Comparison of ENCODE assay signal across 10 mouse cellular contexts in genomic region chr6:38081727-38082341, GRCm38 (mm10). TPM values are rescaled to one million over a fixed set of nuclear protein-coding genes. Genes with fewer than 3 reads are reported as not detected.
A peak's percentile ranks its signal among the peaks of the same experiment; 100 is the strongest.
DNase-seq lines count a peak whose midpoint lies in the region; ATAC-seq and TF ChIP-seq lines count a peak whose summit lies in the region.
"Had no signal": no experiment of that assay in that cellular context is flagged by ENCODE, and none has a peak within 500 bp of the region (broad histone marks: within the 10 kb centered on the region; RNA-seq: fewer than 3 reads in every experiment).

No protein-coding gene starts in this region.

- H3K9ac ChIP-seq in liver, embryonic 13.5 days, result no peak overlapping the region
- H3K9ac ChIP-seq in liver, embryonic 12.5 days, result no peak overlapping the region
- no peak overlapping the region for H3K9ac ChIP-seq in heart, embryonic 15.5 days
- no peak overlapping the region for H3K9ac ChIP-seq in limb, embryonic 14.5 days (ENCODE audit: low read depth, low read length, severe bottlenecking)

- no peaks in the 10 kb centered on the region for H3K9me3 ChIP-seq in liver, embryonic 13.5 days (replicated peaks)
- H3K9me3 ChIP-seq in liver, embryonic 12.5 days (replicated peaks), result no peaks in the 10 kb centered on the region
- no peaks in the 10 kb centered on the region for H3K9me3 ChIP-seq in heart, embryonic 15.5 days (replicated peaks)
- H3K9me3 ChIP-seq in limb, embryonic 14.5 days (ENCODE audit: control insufficient read depth, low read length), result no peaks in the 10 kb centered on the region

- no peak overlapping the region for H3K4me3 ChIP-seq in liver, embryonic 13.5 days (replicated peaks)
- H3K4me3 ChIP-seq in liver, embryonic 12.5 days, result no peak overlapping the region
- no peak overlapping the region for H3K4me3 ChIP-seq in heart, embryonic 15.5 days
- H3K4me3 ChIP-seq in limb, embryonic 14.5 days (replicated peaks; ENCODE audit: low read length), result no peak overlapping the region
- no peak overlapping the region for H3K4me3 ChIP-seq in left cerebral cortex, adult 2 months

- intact Hi-C loops in left cerebral cortex, postnatal 36 days (cut with DNase I), result no loop called here
- intact Hi-C loops in left cerebral cortex, adult 2 months (cut with DNase I), result no loop called here

- no peak for TF ChIP-seq CTCF in left cerebral cortex, adult 2 months (IDR thresholded peaks at IDR 0.05)

- no peak overlapping the region for H3K4me2 ChIP-seq in liver, embryonic 13.5 days
- H3K4me2 ChIP-seq in liver, embryonic 12.5 days, result no peak overlapping the region
- H3K4me2 ChIP-seq in heart, embryonic 15.5 days, result peak overlapping the region; percentile 24; the same call in 1 of the 2 replicates
- H3K4me2 ChIP-seq in limb, embryonic 14.5 days (replicated peaks; ENCODE audit: low read depth, low read length, severe bottlenecking), result no peak overlapping the region

- H3K4me1 ChIP-seq in liver, embryonic 13.5 days (replicated peaks), result no peaks in the 10 kb centered on the region
- peaks cover 8% of the 10 kb centered on the region; the same call in 1 of the 2 replicates for H3K4me1 ChIP-seq in liver, embryonic 12.5 days
- peaks cover 16% of the 10 kb centered on the region for H3K4me1 ChIP-seq in heart, embryonic 15.5 days (replicated peaks)
- H3K4me1 ChIP-seq in limb, embryonic 14.5 days (ENCODE audit: control insufficient read depth, insufficient read depth, low read length), result peaks cover 13% of the 10 kb centered on the region

- no peaks in the 10 kb centered on the region for H3K36me3 ChIP-seq in liver, embryonic 13.5 days
- no peaks in the 10 kb centered on the region for H3K36me3 ChIP-seq in liver, embryonic 12.5 days
- no peaks in the 10 kb centered on the region for H3K36me3 ChIP-seq in heart, embryonic 15.5 days
- H3K36me3 ChIP-seq in limb, embryonic 14.5 days (ENCODE audit: control insufficient read depth, insufficient read depth, low read length), result no peaks in the 10 kb centered on the region

- ATAC-seq in liver, embryonic 13.5 days (ENCODE audit: low read depth), result peak; percentile 31; the same call in 1 of the 2 replicates
- ATAC-seq in liver, embryonic 12.5 days, result no peak
- ATAC-seq in heart, embryonic 15.5 days (replicated peaks; ENCODE audit: insufficient number of reproducible peaks, insufficient read depth, low FRiP score, low read depth), result peak; percentile 67
- peak; percentile 55; the same call in 1 of the 2 replicates for ATAC-seq in limb, embryonic 14.5 days (ENCODE audit: low FRiP score, low read depth)
- ATAC-seq in megakaryocyte, adult 5-6 weeks (ENCODE audit: poor library complexity, severe bottlenecking), result no peak

- no peak overlapping the region for H3K27ac ChIP-seq in liver, embryonic 13.5 days
- H3K27ac ChIP-seq in liver, embryonic 12.5 days, result no peak overlapping the region
- H3K27ac ChIP-seq in heart, embryonic 15.5 days, result peak overlapping the region; percentile 63
- H3K27ac ChIP-seq in limb, embryonic 14.5 days (replicated peaks; ENCODE audit: low read depth, low read length), result peak overlapping the region; percentile 33; the same call in 1 of the 2 replicates
- no peak overlapping the region for H3K27ac ChIP-seq in left cerebral cortex, adult 2 months

- DNase-seq in liver, embryonic 13.5 days, result no peak
- peak; percentile 37 for DNase-seq in limb, embryonic 14.5 days (ENCODE audit: low spot score)
- no peak for DNase-seq in left cerebral cortex, postnatal 36 days (ENCODE audit: low spot score in 2 of 2)
- DNase-seq in left cerebral cortex, adult 2 months (ENCODE audit: extremely low spot score in 1 of 2, low spot score in 2 of 2), result no peak
- no peak for DNase-seq in cerebellum, postnatal 25 days

- no peak for TF ChIP-seq POLR2A in limb, embryonic 14.5 days (IDR thresholded peaks at IDR 0.05; ENCODE audit: borderline replicate concordance, extremely low read depth, insufficient read depth, insufficient read length)

- 61% methylated on average over 11 of the region's 11 CpGs for WGBS in liver, embryonic 13.5 days (ENCODE audit: insufficient replicate concordance)
- 64% methylated on average over 11 of the region's 11 CpGs for WGBS in liver, embryonic 12.5 days (ENCODE audit: insufficient replicate concordance)
- 39% methylated on average over 11 of the region's 11 CpGs for WGBS in heart, embryonic 15.5 days
- WGBS in limb, embryonic 14.5 days, result 62% methylated on average over 11 of the region's 11 CpGs

- H3K27me3 ChIP-seq in liver, embryonic 13.5 days, result no peaks in the 10 kb centered on the region
- no peaks in the 10 kb centered on the region for H3K27me3 ChIP-seq in liver, embryonic 12.5 days (replicated peaks)
- no peaks in the 10 kb centered on the region for H3K27me3 ChIP-seq in heart, embryonic 15.5 days
- no peaks in the 10 kb centered on the region for H3K27me3 ChIP-seq in limb, embryonic 14.5 days (ENCODE audit: control insufficient read depth, insufficient read depth, low read length)

RNA-seq across cellular contexts. Expression of gene Tmem213, which starts 27.2 kb away (rescaled TPM):
- not detected in 2 replicates for polyA plus RNA-seq in liver, embryonic 13.5 days (2015; fragmentation: Nextera tagmentation; extraction: Ambion mirVana)
- polyA plus RNA-seq in liver, embryonic 12.5 days (2016; fragmentation: Nextera tagmentation; extraction: Ambion mirVana), result not detected in 2 replicates
- 1.3 and 2.0 TPM in 2 replicates for polyA plus RNA-seq in heart, embryonic 15.5 days (2015; fragmentation: Nextera tagmentation; extraction: Ambion mirVana)
- polyA plus RNA-seq in limb, embryonic 14.5 days (2012; rRNA removed), result 0.70 and 0.73 TPM in 2 replicates
- polyA plus RNA-seq in limb, embryonic 14.5 days (2014; fragmentation: Nextera tagmentation; extraction: Ambion mirVana), result 0.80 and 1.1 TPM in 2 replicates
- not detected for total RNA-seq in left cerebral cortex, postnatal 36 days (2021)
- total RNA-seq in left cerebral cortex, adult 2 months (2021), result not detected
- not detected in 2 replicates for total RNA-seq in megakaryocyte, adult 5-6 weeks (2015)
- total RNA-seq in megakaryocyte, adult 5-6 weeks (2017), result not detected in 2 replicates
- total RNA-seq: gastrocnemius, postnatal 4 days; liver, adult 2 months had no signal
- polyA plus RNA-seq: liver, adult 2 months had no signal

RNA-seq across cellular contexts. Expression of gene Svopl, which starts 35.0 kb away (rescaled TPM):
- not detected in 2 replicates for polyA plus RNA-seq in liver, embryonic 13.5 days (2015; fragmentation: Nextera tagmentation; extraction: Ambion mirVana)
- 0.05 TPM in 1 of 2 replicates, not detected in the other for polyA plus RNA-seq in liver, embryonic 12.5 days (2016; fragmentation: Nextera tagmentation; extraction: Ambion mirVana)
- polyA plus RNA-seq in heart, embryonic 15.5 days (2015; fragmentation: Nextera tagmentation; extraction: Ambion mirVana), result 0.20 and 0.24 TPM in 2 replicates
- polyA plus RNA-seq in limb, embryonic 14.5 days (2012; rRNA removed), result 1.3 and 1.6 TPM in 2 replicates
- polyA plus RNA-seq in limb, embryonic 14.5 days (2014; fragmentation: Nextera tagmentation; extraction: Ambion mirVana), result 0.95 and 1.2 TPM in 2 replicates
- total RNA-seq in left cerebral cortex, postnatal 36 days (2021), result not detected
- total RNA-seq in left cerebral cortex, adult 2 months (2021), result under 1 TPM in 1 of 2 experiments, not detected in 1; 0.14 TPM
- total RNA-seq in megakaryocyte, adult 5-6 weeks (2015), result not detected in 2 replicates
- not detected in 2 replicates for total RNA-seq in megakaryocyte, adult 5-6 weeks (2017)
- total RNA-seq: liver, adult 2 months had no signal
- polyA plus RNA-seq: liver, adult 2 months had no signal

RNA-seq across cellular contexts. Expression of gene Atp6v0a4, which starts 42.6 kb away (rescaled TPM):
- 0.12 and 0.16 TPM in 2 replicates for polyA plus RNA-seq in liver, embryonic 13.5 days (2015; fragmentation: Nextera tagmentation; extraction: Ambion mirVana)
- polyA plus RNA-seq in liver, embryonic 12.5 days (2016; fragmentation: Nextera tagmentation; extraction: Ambion mirVana), result 0.10 TPM in 1 of 2 replicates, not detected in the other
- 0.69 and 0.77 TPM in 2 replicates for polyA plus RNA-seq in heart, embryonic 15.5 days (2015; fragmentation: Nextera tagmentation; extraction: Ambion mirVana)
- 1.9 and 2.2 TPM in 2 replicates for polyA plus RNA-seq in limb, embryonic 14.5 days (2012; rRNA removed)
- 1.4 and 1.8 TPM in 2 replicates for polyA plus RNA-seq in limb, embryonic 14.5 days (2014; fragmentation: Nextera tagmentation; extraction: Ambion mirVana)
- total RNA-seq in left cerebral cortex, postnatal 36 days (2021), result 1 to 10 TPM in 1 of 2 experiments, under 1 TPM in 1; 0.84 to 2.1 TPM
- 1 to 10 TPM; 2.0 to 2.3 TPM for total RNA-seq in left cerebral cortex, adult 2 months (2021)
- not detected in 2 replicates for total RNA-seq in megakaryocyte, adult 5-6 weeks (2015)
- total RNA-seq in megakaryocyte, adult 5-6 weeks (2017), result not detected in 2 replicates

Comparison
In these comparisons a context has a peak if more than half of its experiments do, and no peak if none do; other contexts are left out.
1. ATAC-seq: peak in liver, embryonic 13.5 days (single experiment), heart, embryonic 15.5 days (single experiment) and limb, embryonic 14.5 days (single experiment); none in liver, embryonic 12.5 days (single experiment) and megakaryocyte, adult 5-6 weeks (single experiment).
2. H3K27ac ChIP-seq: peak in heart, embryonic 15.5 days (single experiment) and limb, embryonic 14.5 days (single experiment); none in liver, embryonic 13.5 days (single experiment), liver, embryonic 12.5 days (single experiment) and left cerebral cortex, adult 2 months (single experiment).